Mouse (Mus musculus): ENCODE data around the gene Pef1. TPM values are rescaled to one million over a fixed set of nuclear protein-coding genes. Genes with fewer than 3 reads are reported as not detected.

Pef1 gene
- 10 to 100 TPM; 74.1 to 79.0 TPM for total RNA-seq (2021)
- long read RNA-seq, experiment 1, transcript Pef1-201 (5 exons, 1,551 nt): major isoform, 50 of 54 reads
- long read RNA-seq, experiment 1, partial matches to known transcripts: 3 of 54 reads
- long read RNA-seq, experiment 1, other reads (novel, unspliced or antisense): 1 of 54 reads
- long read RNA-seq, experiment 2, transcript Pef1-201 (5 exons, 1,551 nt): major isoform, 135 of 149 reads
- long read RNA-seq, experiment 2, partial matches to known transcripts: 9 of 149 reads
- long read RNA-seq, experiment 2, other reads (novel, unspliced or antisense): 5 of 149 reads

DNA sequence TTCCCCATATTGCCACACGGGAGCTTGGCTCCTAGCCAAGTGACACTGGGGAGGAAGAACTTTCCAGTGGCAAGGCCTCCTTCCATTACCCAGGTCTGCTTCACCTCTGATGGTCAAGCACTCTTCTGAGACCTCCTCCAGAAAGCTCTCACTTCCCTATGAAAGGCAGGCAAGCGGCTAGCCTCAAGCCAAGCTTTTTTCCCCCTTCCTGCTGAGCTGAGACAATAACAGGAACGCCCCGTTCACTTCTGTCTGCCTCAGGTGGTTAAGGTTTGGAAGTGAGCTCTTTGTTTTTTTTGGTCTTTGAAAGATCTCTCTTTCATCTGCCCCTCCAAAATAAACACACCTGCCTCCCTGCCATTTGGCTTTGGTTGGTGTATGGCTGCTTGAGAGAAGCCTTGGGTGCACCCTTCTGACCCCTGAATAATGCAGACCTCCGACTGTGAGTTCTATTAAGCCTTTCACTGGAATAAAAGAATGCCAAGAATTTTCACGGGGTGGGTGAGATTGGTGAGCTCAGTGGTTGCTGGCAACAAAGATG lies at the start of gene Pef1:
Pef1 (plus strand) TSS at position 448 of the 541 bp plus-strand sequence.
- DNase-seq (ENCODE audit: low spot score in 2 of 2): no peak

GRCm38 (mm10) chr4:130053111-130053510 lies 49.2 kb upstream of the Pef1 start:
- DNase-seq (ENCODE audit: low spot score in 2 of 2): peak; percentile 39 to 52

GRCm38 (mm10) chr4:130054727-130055126 lies 47.6 kb upstream of the Pef1 start:
- no peak for DNase-seq (ENCODE audit: low spot score in 2 of 2)

GRCm38 (mm10) chr4:130055160-130056010 lies 47.0 kb upstream of the Pef1 start:
- DNase-seq (ENCODE audit: low spot score in 2 of 2): no peak

GRCm38 (mm10) chr4:130056011-130056322 lies 46.4 kb upstream of the Pef1 start:
- no peak for DNase-seq (ENCODE audit: low spot score in 2 of 2)

GRCm38 (mm10) chr4:130056471-130056870 lies 45.9 kb upstream of the Pef1 start:
- DNase-seq (ENCODE audit: low spot score in 2 of 2): no peak

GRCm38 (mm10) chr4:130060937-130061336 lies 41.4 kb upstream of the Pef1 start:
- DNase-seq (ENCODE audit: low spot score in 2 of 2): no peak

- no peak for DNase-seq (ENCODE audit: low spot score in 2 of 2)
Measured at GRCm38 (mm10) chr4:130063191-130063590, 39.2 kb upstream of the Pef1 start.

DNA sequence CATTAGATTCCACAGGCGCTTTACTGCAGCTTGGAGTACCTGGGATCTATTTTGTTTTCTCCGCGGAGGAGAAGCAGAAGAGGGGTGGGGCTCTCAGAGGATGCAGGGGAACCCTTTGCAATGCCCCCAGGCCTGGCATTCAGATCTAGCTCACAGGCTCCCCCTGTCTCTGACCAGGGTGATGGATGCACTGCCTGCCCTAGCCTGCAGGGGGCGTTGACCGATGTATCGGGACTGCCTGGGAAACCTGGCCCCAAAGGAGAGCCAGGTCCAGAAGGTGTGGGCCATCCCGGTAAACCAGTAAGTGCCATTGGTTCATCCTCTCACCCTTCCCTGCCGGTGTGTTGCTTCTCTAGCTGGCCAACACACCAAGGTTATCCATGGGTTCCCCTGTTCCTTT lies 35.5 kb upstream of the Pef1 start:
- peak; percentile 41 to 46 for DNase-seq (ENCODE audit: low spot score in 2 of 2)

DNA sequence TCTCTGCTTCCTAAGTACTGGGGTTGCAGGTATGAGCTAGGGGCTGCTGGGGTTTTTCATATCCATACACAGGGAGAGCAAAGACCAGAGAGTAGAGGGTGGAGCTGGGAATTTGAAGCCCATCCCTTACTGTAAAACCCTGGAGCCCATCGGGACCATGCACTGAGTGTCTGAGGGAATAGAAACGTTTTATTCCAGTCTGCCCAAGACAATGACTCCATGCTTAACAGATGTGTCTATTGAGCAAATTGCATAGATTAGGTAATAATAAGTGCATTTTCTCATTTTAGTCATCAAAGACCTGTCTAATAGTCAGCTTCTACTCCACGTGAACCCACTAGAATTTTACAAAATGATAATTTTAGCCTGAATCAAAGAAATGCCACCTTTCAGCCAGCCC lies 31.8 kb upstream of the Pef1 start:
- no peak for DNase-seq (ENCODE audit: low spot score in 2 of 2)

DNA sequence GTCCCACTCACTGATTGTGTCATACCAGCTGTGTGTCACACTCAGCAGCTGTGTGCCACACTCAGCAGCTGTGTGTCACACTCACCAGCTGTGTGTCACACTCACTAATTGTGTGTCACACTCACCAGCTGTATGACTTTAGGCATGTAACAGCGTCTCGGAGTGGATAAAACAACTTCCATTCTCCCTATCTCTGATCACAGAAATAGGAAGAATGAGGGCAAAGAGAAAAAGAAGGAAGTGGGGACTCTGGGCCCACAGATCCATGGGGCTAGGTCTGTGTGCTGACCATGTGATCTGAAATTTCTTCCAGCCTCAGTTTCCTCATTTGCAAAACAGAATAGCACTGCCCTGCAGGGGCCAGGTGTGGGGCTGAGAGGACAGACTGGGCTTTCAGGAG lies 30.6 kb upstream of the Pef1 start:
- no peak for DNase-seq (ENCODE audit: low spot score in 2 of 2)

DNA sequence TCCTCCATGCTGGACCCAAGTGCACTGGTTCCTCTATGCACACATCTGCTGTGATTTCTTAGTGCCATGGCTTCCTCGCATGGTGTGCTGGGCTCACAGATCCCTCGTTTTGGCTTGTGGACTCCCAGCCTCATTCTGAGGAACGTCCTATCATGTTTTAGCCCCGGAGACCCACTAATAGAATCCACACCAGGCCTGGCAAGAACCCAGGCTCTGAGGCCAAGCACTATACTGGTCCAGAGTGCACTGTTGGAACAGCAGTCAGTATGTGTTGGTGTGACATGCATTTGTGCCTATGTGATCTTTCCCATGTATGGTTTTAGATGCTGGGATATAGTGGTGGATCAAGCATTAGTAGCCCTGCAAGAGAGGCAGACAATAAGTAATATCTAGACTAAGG lies 29.0 kb upstream of the Pef1 start:
- DNase-seq (ENCODE audit: low spot score in 2 of 2): no peak

DNA sequence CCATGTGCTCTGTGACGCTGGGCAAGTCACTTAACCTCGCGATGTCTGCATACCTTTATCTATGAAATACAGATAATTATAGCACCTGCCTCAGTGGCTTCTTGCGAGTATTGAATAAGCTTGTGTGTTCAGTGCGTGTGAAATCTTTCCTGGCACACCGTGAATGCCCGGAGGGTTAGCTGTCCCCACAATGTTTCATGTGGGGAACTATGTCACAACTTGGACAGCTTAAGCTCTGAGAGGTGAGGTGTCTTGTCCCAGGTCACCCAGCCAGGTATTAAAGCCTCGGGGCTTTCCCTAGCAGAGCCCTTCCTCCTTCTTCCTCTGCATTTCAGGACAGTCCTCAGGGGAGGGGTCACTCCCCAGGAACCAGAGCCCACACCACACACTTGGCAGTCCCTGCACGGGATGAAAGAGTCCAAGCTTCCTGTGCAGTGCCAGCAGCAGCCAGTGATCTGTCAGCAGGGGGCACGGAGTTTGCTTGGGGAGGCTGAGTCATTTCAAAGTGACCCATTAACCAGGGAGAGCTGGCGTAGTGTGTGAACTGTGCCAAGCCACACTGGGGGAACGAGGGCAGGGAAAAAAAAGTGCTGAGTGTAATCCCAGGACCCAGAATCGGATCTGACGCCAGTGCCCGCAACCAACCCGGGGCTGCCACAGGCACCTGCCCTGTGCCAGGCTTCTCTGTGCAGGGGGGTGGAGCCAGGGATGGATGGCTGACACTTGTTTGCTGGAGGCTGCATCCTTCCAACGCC lies 27.4 kb upstream of the Pef1 start:
- peak in 1 of 2 experiments; percentile 25 for DNase-seq (ENCODE audit: low spot score in 2 of 2)

- DNase-seq (ENCODE audit: low spot score in 2 of 2): no peak
Measured at GRCm38 (mm10) chr4:130076856-130077255, 25.5 kb upstream of the Pef1 start.

DNA sequence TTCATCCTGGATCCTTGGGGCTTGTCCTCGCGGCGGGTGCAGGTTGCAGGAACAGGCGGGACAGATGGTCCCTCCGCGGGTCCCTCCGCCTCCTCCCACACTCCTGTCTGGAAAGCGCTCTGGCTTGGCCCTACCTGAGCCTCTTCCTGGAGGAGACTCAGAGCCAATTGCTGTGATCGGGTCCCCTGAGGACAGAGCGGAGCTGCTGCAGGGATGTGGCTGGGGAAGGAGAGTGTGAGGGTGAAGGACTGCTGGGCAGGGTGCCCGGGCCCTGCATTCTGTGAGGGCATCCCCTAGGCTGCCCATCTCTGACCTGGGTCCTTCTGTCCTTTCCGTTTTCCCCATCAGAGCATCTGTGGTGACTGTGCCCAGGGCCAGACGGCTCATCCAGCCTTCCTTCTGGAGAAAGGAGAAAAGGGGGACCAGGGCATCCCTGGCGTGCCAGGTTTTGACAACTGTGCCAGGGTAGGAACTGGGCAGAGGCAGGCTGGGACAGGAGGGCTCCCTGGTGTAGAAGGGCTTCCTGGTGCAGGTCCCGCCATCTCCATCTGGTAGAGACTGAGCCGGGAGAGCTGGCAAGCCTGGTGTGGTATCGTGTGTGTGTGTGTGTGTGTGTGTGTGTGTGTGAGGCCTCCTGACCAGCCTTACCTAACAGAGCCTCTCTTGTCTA lies 23.4 kb upstream of the Pef1 start:
- no peak for DNase-seq (ENCODE audit: low spot score in 2 of 2)

DNA sequence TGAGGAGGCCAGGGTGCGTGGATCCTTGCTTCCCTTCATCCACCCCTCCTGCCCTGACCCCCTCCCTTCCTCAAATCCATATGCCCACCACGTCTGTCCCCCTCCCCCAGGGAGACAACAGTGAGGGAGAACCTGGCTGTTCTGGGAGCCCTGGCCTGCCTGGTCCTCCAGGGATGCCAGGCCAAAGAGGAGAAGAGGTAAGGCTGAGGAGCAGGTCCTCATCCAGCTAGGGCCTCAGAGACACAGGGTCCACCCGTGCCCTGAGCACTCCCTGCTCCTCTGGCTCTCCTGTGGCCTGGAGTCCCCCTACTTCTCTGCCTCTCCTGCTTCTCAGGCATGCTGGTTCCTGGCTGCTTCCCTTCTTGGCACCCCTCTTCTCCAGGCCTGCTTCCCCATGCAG lies 22.8 kb upstream of the Pef1 start:
- no peak for DNase-seq (ENCODE audit: low spot score in 2 of 2)

DNA sequence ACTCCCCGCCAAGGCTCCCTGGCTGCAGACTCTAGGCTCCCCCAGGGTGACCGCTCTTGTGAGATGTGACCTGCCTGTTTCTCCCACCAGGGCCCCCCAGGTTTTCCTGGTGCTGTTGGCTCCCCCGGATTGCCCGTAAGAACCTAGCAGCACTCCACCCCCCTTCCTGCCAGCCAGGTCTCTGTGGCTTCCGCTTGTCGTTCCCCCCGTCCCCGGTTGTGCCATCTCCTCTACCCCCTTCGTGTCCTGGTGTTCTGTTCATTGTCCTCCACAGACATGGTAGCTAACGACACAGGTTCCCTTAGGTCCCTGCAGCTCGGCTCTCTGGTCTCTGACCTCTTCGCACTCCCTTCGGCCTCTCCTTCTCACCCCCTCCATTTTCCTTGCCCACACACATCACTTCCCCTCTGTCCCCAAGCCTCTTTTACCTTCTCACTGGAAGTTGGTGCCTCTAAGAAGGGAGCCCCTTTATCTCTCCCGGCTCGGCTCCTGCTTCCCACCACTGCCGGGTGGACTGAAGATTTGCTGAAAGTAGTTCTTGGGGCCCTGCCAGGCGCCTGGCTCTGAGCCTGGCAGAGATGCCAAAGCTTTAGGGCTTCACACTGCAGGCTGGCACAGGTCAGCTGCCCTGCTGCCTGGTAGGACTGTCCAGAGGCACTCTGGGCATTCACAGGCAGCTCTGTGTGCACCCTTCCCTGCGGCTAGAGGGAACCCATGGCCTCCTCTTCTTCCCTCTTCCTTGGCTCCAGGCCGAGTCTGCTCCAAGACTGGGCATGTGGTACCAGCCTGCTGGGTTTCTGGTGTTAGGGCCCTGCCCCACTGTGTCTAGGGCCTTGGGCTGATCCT lies 20.8 kb upstream of the Pef1 start:
- DNase-seq (ENCODE audit: low spot score in 2 of 2): peak; percentile 39 to 61

DNA sequence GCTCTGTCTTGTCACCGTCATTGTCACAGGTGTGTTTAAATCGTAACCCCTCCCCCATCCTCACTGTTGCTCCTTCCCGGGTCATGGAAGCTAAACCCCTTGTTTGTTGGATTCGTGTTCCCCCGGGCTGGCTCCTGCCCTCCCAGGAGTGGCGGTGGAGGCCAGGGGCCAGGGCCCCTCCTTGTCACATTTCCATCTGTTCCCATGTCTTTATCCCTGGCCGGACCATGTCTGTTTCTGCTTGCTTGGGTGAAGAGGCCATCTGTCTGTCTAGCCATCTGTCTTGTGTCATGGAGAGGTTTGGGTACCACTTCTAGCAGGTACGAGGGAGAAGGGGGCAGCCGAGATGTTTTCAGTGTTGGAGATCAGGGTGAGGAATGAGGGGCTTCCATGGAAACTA lies 20.1 kb upstream of the Pef1 start:
- DNase-seq (ENCODE audit: low spot score in 2 of 2): no peak

GRCm38 (mm10) chr4:130084331-130084945 lies 17.9 kb upstream of the Pef1 start:
- DNase-seq (ENCODE audit: low spot score in 2 of 2): peak in 1 of 2 experiments; percentile 34

Data from adrenal gland, adult 18-20 months (tissue).